ENCODE assay signal across 18 mouse cellular contexts in genomic region chr7:122477118-122477517, GRCm38 (mm10).
A peak's percentile ranks its signal among the peaks of the same experiment; 100 is the strongest.
DNase-seq lines count a peak whose midpoint lies in the region; ATAC-seq lines count a peak whose summit lies in the region.
"Had no signal": no experiment of that assay in that cellular context is flagged by ENCODE, and none has a peak within 500 bp of the region (broad histone marks: within the 10 kb centered on the region; RNA-seq: fewer than 3 reads in every experiment).

No protein-coding gene starts in this region.

- no peak for ATAC-seq in hindbrain, embryonic 11.5 days (ENCODE audit: low FRiP score)
- ATAC-seq in hindbrain, embryonic 12.5 days (ENCODE audit: low FRiP score) = no peak
- ATAC-seq in midbrain, embryonic 12.5 days (ENCODE audit: low FRiP score, low read depth) = no peak
- ATAC-seq: CD4-positive, CD25-positive, alpha-beta regulatory T cell, adult 4 months; intestine, embryonic 15.5 days had no signal

- 58% methylated on average over 7 of the region's 7 CpGs for WGBS in hindbrain, embryonic 10.5 days
- WGBS in hindbrain, embryonic 11.5 days = 65% methylated on average over 7 of the region's 7 CpGs
- 60% methylated on average over 7 of the region's 7 CpGs for WGBS in forebrain, embryonic 10.5 days
- WGBS in hindbrain, embryonic 12.5 days = 44% methylated on average over 7 of the region's 7 CpGs
- 48% methylated on average over 7 of the region's 7 CpGs for WGBS in midbrain, embryonic 12.5 days
- WGBS in heart, embryonic 10.5 days = 69% methylated on average over 7 of the region's 7 CpGs

- H3K27me3 ChIP-seq in hindbrain, embryonic 10.5 days (ENCODE audit: insufficient read depth, poor library complexity, severe bottlenecking) = no peaks in the 10 kb centered on the region
- H3K27me3 ChIP-seq in hindbrain, embryonic 11.5 days (ENCODE audit: control insufficient read depth, insufficient read depth, low read length) = no peaks in the 10 kb centered on the region
- peaks cover 9% of the 10 kb centered on the region for H3K27me3 ChIP-seq in forebrain, embryonic 10.5 days (ENCODE audit: poor library complexity, severe bottlenecking)
- H3K27me3 ChIP-seq in hindbrain, embryonic 12.5 days = no peaks in the 10 kb centered on the region
- H3K27me3 ChIP-seq in midbrain, embryonic 12.5 days = peaks cover 4% of the 10 kb centered on the region; the same call in 1 of the 2 replicates
- H3K27me3 ChIP-seq in heart, embryonic 10.5 days (ENCODE audit: insufficient read depth, poor library complexity, severe bottlenecking) = 0 out of 2 replicates have a peak, but pooled peaks cover 13% of the 10 kb centered on the region
- H3K27me3 ChIP-seq: intestine, embryonic 15.5 days had no signal

- H3K9ac ChIP-seq in hindbrain, embryonic 11.5 days (ENCODE audit: low read depth, low read length) = no peak overlapping the region
- no peak overlapping the region for H3K9ac ChIP-seq in hindbrain, embryonic 12.5 days
- H3K9ac ChIP-seq in midbrain, embryonic 12.5 days (replicated peaks) = no peak overlapping the region
- H3K9ac ChIP-seq: intestine, embryonic 15.5 days; kidney, embryonic 15.5 days; limb, embryonic 15.5 days had no signal

- peaks cover 3% of the 10 kb centered on the region; the same call in 1 of the 2 replicates for H3K36me3 ChIP-seq in hindbrain, embryonic 10.5 days
- H3K36me3 ChIP-seq in hindbrain, embryonic 11.5 days (ENCODE audit: control insufficient read depth, insufficient read depth, low read length) = no peaks in the 10 kb centered on the region
- H3K36me3 ChIP-seq in forebrain, embryonic 10.5 days (replicated peaks) = no peaks in the 10 kb centered on the region
- no peaks in the 10 kb centered on the region for H3K36me3 ChIP-seq in hindbrain, embryonic 12.5 days
- H3K36me3 ChIP-seq in midbrain, embryonic 12.5 days = no peaks in the 10 kb centered on the region
- H3K36me3 ChIP-seq in heart, embryonic 10.5 days = no peaks in the 10 kb centered on the region; the same call in 1 of the 2 replicates
- H3K36me3 ChIP-seq: intestine, embryonic 15.5 days; kidney, embryonic 15.5 days; limb, embryonic 15.5 days had no signal

- H3K4me3 ChIP-seq in hindbrain, embryonic 10.5 days = no peak overlapping the region
- no peak overlapping the region for H3K4me3 ChIP-seq in hindbrain, embryonic 11.5 days (ENCODE audit: low read depth, low read length)
- H3K4me3 ChIP-seq in forebrain, embryonic 10.5 days = no peak overlapping the region
- no peak overlapping the region for H3K4me3 ChIP-seq in hindbrain, embryonic 12.5 days
- no peak overlapping the region for H3K4me3 ChIP-seq in midbrain, embryonic 12.5 days
- H3K4me3 ChIP-seq in heart, embryonic 10.5 days = no peak overlapping the region
- H3K4me3 ChIP-seq: erythroblast, embryonic 14.5 days; intestine, embryonic 15.5 days; kidney, embryonic 15.5 days; limb, embryonic 15.5 days had no signal

- H3K4me1 ChIP-seq in hindbrain, embryonic 10.5 days (replicated peaks) = peaks cover 27% of the 10 kb centered on the region
- peaks cover 5% of the 10 kb centered on the region; the same call in 1 of the 2 replicates for H3K4me1 ChIP-seq in hindbrain, embryonic 11.5 days (replicated peaks; ENCODE audit: control insufficient read depth, insufficient read depth, low read length)
- peaks cover 27% of the 10 kb centered on the region for H3K4me1 ChIP-seq in forebrain, embryonic 10.5 days
- peaks cover 31% of the 10 kb centered on the region for H3K4me1 ChIP-seq in hindbrain, embryonic 12.5 days
- H3K4me1 ChIP-seq in midbrain, embryonic 12.5 days = peaks cover 27% of the 10 kb centered on the region
- peaks cover 5% of the 10 kb centered on the region; the same call in 1 of the 2 replicates for H3K4me1 ChIP-seq in heart, embryonic 10.5 days
- H3K4me1 ChIP-seq: intestine, embryonic 15.5 days; limb, embryonic 15.5 days had no signal

- no peak for DNase-seq in hindbrain, embryonic 10.5 days (ENCODE audit: low spot score)
- no peak for DNase-seq in hindbrain, embryonic 11.5 days (ENCODE audit: low spot score)
- DNase-seq in forebrain, embryonic 10.5 days (ENCODE audit: extremely low spot score, low spot score) = no peak
- no peak for DNase-seq in thymus, postnatal 36 days
- DNase-seq in gastrocnemius, adult 8-10 months (ENCODE audit: low spot score in 2 of 2) = no peak
- no peak for DNase-seq in heart, embryonic 10.5 days (ENCODE audit: low spot score)
- DNase-seq: gastrocnemius, postnatal 36 days; heart, postnatal 14 days; layer of hippocampus, adult 9-11 months; lung, postnatal 14 days had no signal

- peaks cover 8% of the 10 kb centered on the region for H3K9me3 ChIP-seq in hindbrain, embryonic 10.5 days
- no peaks in the 10 kb centered on the region; the same call in 1 of the 2 replicates for H3K9me3 ChIP-seq in hindbrain, embryonic 11.5 days (ENCODE audit: control insufficient read depth, low read length)
- peaks cover 8% of the 10 kb centered on the region; the same call in 1 of the 2 replicates for H3K9me3 ChIP-seq in forebrain, embryonic 10.5 days
- peaks cover 8% of the 10 kb centered on the region; the same call in 1 of the 2 replicates for H3K9me3 ChIP-seq in hindbrain, embryonic 12.5 days (replicated peaks)
- H3K9me3 ChIP-seq in midbrain, embryonic 12.5 days = peaks cover 7% of the 10 kb centered on the region
- H3K9me3 ChIP-seq in heart, embryonic 10.5 days = peaks cover 7% of the 10 kb centered on the region; the same call in 1 of the 2 replicates
- H3K9me3 ChIP-seq: intestine, embryonic 15.5 days; limb, embryonic 15.5 days had no signal

- no peak overlapping the region for H3K4me2 ChIP-seq in hindbrain, embryonic 11.5 days (replicated peaks; ENCODE audit: low read depth, low read length)
- peak overlapping the region; percentile 41; the same call in 1 of the 2 replicates for H3K4me2 ChIP-seq in hindbrain, embryonic 12.5 days (replicated peaks)
- peak overlapping the region; percentile 38 for H3K4me2 ChIP-seq in midbrain, embryonic 12.5 days (replicated peaks)
- H3K4me2 ChIP-seq: heart, embryonic 11.5 days; intestine, embryonic 15.5 days; kidney, embryonic 15.5 days; limb, embryonic 15.5 days had no signal

- peak overlapping the region; percentile 12; the same call in 1 of the 2 replicates for H3K27ac ChIP-seq in hindbrain, embryonic 10.5 days
- H3K27ac ChIP-seq in hindbrain, embryonic 11.5 days (ENCODE audit: low read depth, low read length) = no peak overlapping the region; the same call in 1 of the 2 replicates
- H3K27ac ChIP-seq in forebrain, embryonic 10.5 days = 0 out of 2 replicates have a peak overlapping the region, but pooled peaks have one; percentile 12
- H3K27ac ChIP-seq in hindbrain, embryonic 12.5 days = peak overlapping the region; percentile 92; the same call in 1 of the 2 replicates
- H3K27ac ChIP-seq in midbrain, embryonic 12.5 days (replicated peaks) = peak overlapping the region; percentile 83
- H3K27ac ChIP-seq in heart, embryonic 10.5 days = no peak overlapping the region
- H3K27ac ChIP-seq: intestine, embryonic 15.5 days; kidney, embryonic 15.5 days; limb, embryonic 15.5 days had no signal

Comparison
In these comparisons a context has a peak if more than half of its experiments do, and no peak if none do; other contexts are left out.
1. H3K27ac ChIP-seq: peak in hindbrain, embryonic 10.5 days (single experiment), forebrain, embryonic 10.5 days (single experiment), hindbrain, embryonic 12.5 days (single experiment) and midbrain, embryonic 12.5 days (single experiment); none in hindbrain, embryonic 11.5 days (single experiment) and heart, embryonic 10.5 days (single experiment).